In genomic region chr5:137122686-137123193, GRCm38 (mm10) we compare ENCODE assay signal across 8 mouse cellular contexts. TPM values are rescaled to one million over a fixed set of nuclear protein-coding genes. Genes with fewer than 3 reads are reported as not detected.
A peak's percentile ranks its signal among the peaks of the same experiment; 100 is the strongest.
DNase-seq lines count a peak whose midpoint lies in the region; ATAC-seq lines count a peak whose summit lies in the region.

No protein-coding gene starts in this region.

- peak; percentile 48 for DNase-seq in right cerebral cortex, adult 18-20 months
- no peak for DNase-seq in right cerebral cortex, postnatal 36 days (ENCODE audit: low spot score in 2 of 2)
- peak; percentile 89 for DNase-seq in embryo, embryonic 10.5 days (ENCODE audit: low spot score)
- DNase-seq in gastrocnemius, postnatal 36 days: peak; percentile 55 to 70
- peak; percentile 52 for DNase-seq in left cerebral cortex, postnatal 36 days (ENCODE audit: low spot score in 2 of 2)
- DNase-seq in spleen, adult 18-20 months: peak; percentile 32 to 70

- H3K4me1 ChIP-seq in intestine, embryonic 15.5 days (replicated peaks): 0 out of 2 replicates have a peak, but pooled peaks cover 5% of the 10 kb centered on the region
- peaks cover 12% of the 10 kb centered on the region for H3K4me1 ChIP-seq in midbrain, embryonic 13.5 days (replicated peaks)

- peak; percentile 86 for ATAC-seq in intestine, embryonic 15.5 days
- ATAC-seq in midbrain, embryonic 13.5 days: peak; percentile 88

- 8% methylated on average over 14 of the region's 14 CpGs for WGBS in intestine, embryonic 15.5 days
- 8% methylated on average over 14 of the region's 14 CpGs for WGBS in midbrain, embryonic 13.5 days

- H3K36me3 ChIP-seq in intestine, embryonic 15.5 days: no peaks in the 10 kb centered on the region
- H3K36me3 ChIP-seq in midbrain, embryonic 13.5 days: no peaks in the 10 kb centered on the region

- no peak overlapping the region for H3K9ac ChIP-seq in intestine, embryonic 15.5 days
- H3K9ac ChIP-seq in midbrain, embryonic 13.5 days (replicated peaks): 0 out of 2 replicates have a peak overlapping the region, but pooled peaks have one; percentile 8

- no peaks in the 10 kb centered on the region for H3K9me3 ChIP-seq in intestine, embryonic 15.5 days
- no peaks in the 10 kb centered on the region for H3K9me3 ChIP-seq in midbrain, embryonic 13.5 days

- intact Hi-C loops in gastrocnemius, postnatal 36 days (cut with DNase I): no loop called here
- intact Hi-C loops in left cerebral cortex, postnatal 36 days (cut with DNase I): loop anchor here (2.0 kb wide), 1 partner anchor 164 kb away; the partner anchor contains the start of gene Ache

- peak overlapping the region; percentile 19; the same call in 1 of the 2 replicates for H3K27ac ChIP-seq in intestine, embryonic 15.5 days
- H3K27ac ChIP-seq in midbrain, embryonic 13.5 days: peak overlapping the region; percentile 68

- H3K4me3 ChIP-seq in intestine, embryonic 15.5 days (replicated peaks): no peak overlapping the region
- H3K4me3 ChIP-seq in midbrain, embryonic 13.5 days (replicated peaks): no peak overlapping the region

- H3K4me2 ChIP-seq in intestine, embryonic 15.5 days (replicated peaks): no peak overlapping the region
- H3K4me2 ChIP-seq in midbrain, embryonic 13.5 days (replicated peaks): peak overlapping the region; percentile 27

- no peaks in the 10 kb centered on the region for H3K27me3 ChIP-seq in intestine, embryonic 15.5 days (replicated peaks)
- no peaks in the 10 kb centered on the region for H3K27me3 ChIP-seq in midbrain, embryonic 13.5 days

RNA-seq across cellular contexts. Expression of gene Trim56, which starts 6.7 kb away (rescaled TPM):
- total RNA-seq in gastrocnemius, postnatal 36 days (2021): 1 to 10 TPM; 7.0 to 8.0 TPM
- polyA plus RNA-seq in intestine, embryonic 15.5 days (2015; fragmentation: Nextera tagmentation; extraction: Ambion mirVana): 7.5 and 8.4 TPM in 2 replicates
- total RNA-seq in left cerebral cortex, postnatal 36 days (2021): 1 to 10 TPM; 4.3 to 5.2 TPM
- polyA plus RNA-seq in midbrain, embryonic 13.5 days (2015; fragmentation: Nextera tagmentation; extraction: Ambion mirVana): 2.6 and 4.2 TPM in 2 replicates

RNA-seq across cellular contexts. Expression of gene Muc3, which starts 26.4 kb away (rescaled TPM):
- total RNA-seq in gastrocnemius, postnatal 36 days (2021): not detected
- 3.8 and 4.6 TPM in 2 replicates for polyA plus RNA-seq in intestine, embryonic 15.5 days (2015; fragmentation: Nextera tagmentation; extraction: Ambion mirVana)
- total RNA-seq in left cerebral cortex, postnatal 36 days (2021): not detected
- polyA plus RNA-seq in midbrain, embryonic 13.5 days (2015; fragmentation: Nextera tagmentation; extraction: Ambion mirVana): not detected in 2 replicates

RNA-seq across cellular contexts. Expression of gene Serpine1, which starts 50.7 kb away (rescaled TPM):
- 1 to 10 TPM; 2.8 to 7.5 TPM for total RNA-seq in gastrocnemius, postnatal 36 days (2021)
- 0.34 and 0.42 TPM in 2 replicates for polyA plus RNA-seq in intestine, embryonic 15.5 days (2015; fragmentation: Nextera tagmentation; extraction: Ambion mirVana)
- total RNA-seq in left cerebral cortex, postnatal 36 days (2021): under 1 TPM; 0.57 to 0.91 TPM
- polyA plus RNA-seq in midbrain, embryonic 13.5 days (2015; fragmentation: Nextera tagmentation; extraction: Ambion mirVana): 0.17 TPM in 1 of 2 replicates, not detected in the other

Comparison
In these comparisons a context has a peak if more than half of its experiments do, and no peak if none do; other contexts are left out.
1. DNase-seq: peak in right cerebral cortex, adult 18-20 months (single experiment), embryo, embryonic 10.5 days (single experiment), gastrocnemius, postnatal 36 days (2 of 2), left cerebral cortex, postnatal 36 days (2 of 2) and spleen, adult 18-20 months (2 of 2); none in right cerebral cortex, postnatal 36 days (0 of 2).